In the genomic region with DNA sequence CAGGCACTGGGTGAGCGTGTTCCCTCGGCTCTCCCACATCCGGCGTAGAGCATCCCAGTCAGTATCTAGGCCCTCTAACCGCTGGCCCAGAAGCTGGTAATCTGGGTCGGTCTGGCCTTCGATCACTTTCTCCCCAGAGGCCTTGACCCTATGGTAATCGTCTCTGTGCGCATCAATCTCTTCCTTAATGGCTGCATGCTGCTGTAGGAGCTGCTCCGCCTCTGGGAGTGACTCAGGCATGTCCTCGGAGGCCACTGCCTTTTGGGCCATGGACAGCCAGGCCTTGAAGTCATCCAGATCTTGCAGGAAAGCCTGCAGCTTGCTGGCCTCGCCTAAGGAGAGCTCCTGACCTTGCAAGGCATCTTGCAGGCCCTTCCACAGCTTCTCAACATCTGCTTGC, we compare ENCODE assay signal across 15 mouse cellular contexts.
"Had no signal": no experiment of that assay in that cellular context is flagged by ENCODE, and none has a peak within 500 bp of the region (broad histone marks: within the 10 kb centered on the region; RNA-seq: fewer than 3 reads in every experiment).

No protein-coding gene starts in this region.

- DNase-seq: kidney, adult 11 months; kidney, adult 9 months; kidney, postnatal 14 days; kidney, postnatal 4 days; left cerebral cortex, postnatal 4 days; lung, adult 2 months; lung, postnatal 14 days; lung, postnatal 4 days; right cerebral cortex, adult 18-20 months; right cerebral cortex, postnatal 14 days; right cerebral cortex, postnatal 4 days; thymus, adult 2 months; thymus, postnatal 14 days; thymus, postnatal 4 days had no signal

- ATAC-seq: midbrain, embryonic 15.5 days had no signal
